Mouse (Mus musculus): ENCODE data around the gene Platr17. TPM values are rescaled to one million over a fixed set of nuclear protein-coding genes. Genes with fewer than 3 reads are reported as not detected.

Gene Platr17
- polyA plus RNA-seq, 1 experiment from 2014 or later = 0.20 TPM

GRCm38 (mm10) chr17:33917656-33918292 is 12.8 kb downstream of the Platr17 start:
- Histone ChIP-seq H3K4me1 (peaks cover 47% of the 10 kb centered on the region), H3K36me3 (peaks cover 44% of the 10 kb centered on the region), H3K9me3 (replicated peaks) (no peaks in the 10 kb centered on the region), H3K4me3 (peak overlapping the region; percentile 72), H3K27ac (no peak overlapping the region), H3K27me3 (ENCODE audit: low read depth, poor library complexity, severe bottlenecking) (peaks cover 7% of the 10 kb centered on the region; the same call in 1 of the 2 replicates)
- 82% methylated on average over 18 of the region's 18 CpGs for WGBS
- DNase-seq (ENCODE audit: low spot score) = no peak

- Histone ChIP-seq H3K9me3 (replicated peaks) (no peaks in the 10 kb centered on the region), H3K4me3 (peak overlapping the region; percentile 73), H3K27me3 (ENCODE audit: low read depth, poor library complexity, severe bottlenecking) (peaks cover 7% of the 10 kb centered on the region; the same call in 1 of the 2 replicates), H3K4me1 (peaks cover 47% of the 10 kb centered on the region), H3K27ac (no peak overlapping the region), H3K36me3 (peaks cover 36% of the 10 kb centered on the region)
- WGBS = 56% methylated on average over 37 of the region's 37 CpGs
- DNase-seq (ENCODE audit: low spot score) = no peak
These were observed 13.6 kb downstream of the Platr17 start for GRCm38 (mm10) chr17:33918293-33919203.

- peak overlapping the region; percentile 79 for H3K27ac ChIP-seq
- WGBS = under 1% methylated on average over 52 of the region's 52 CpGs
- peaks cover 46% of the 10 kb centered on the region for H3K4me1 ChIP-seq
These were observed 14.7 kb downstream of the Platr17 start for GRCm38 (mm10) chr17:33919351-33920281.

GRCm38 (mm10) chr17:33920282-33921097 is 15.6 kb downstream of the Platr17 start:
- Histone ChIP-seq H3K4me1 (peaks cover 39% of the 10 kb centered on the region), H3K27ac (peak overlapping the region; percentile 79)
- under 1% methylated on average over 36 of the region's 36 CpGs for WGBS

More at GRCm38 (mm10) chr17:33919351-33920281, 14.7 kb downstream of the Platr17 start:
- H3K27me3 ChIP-seq (ENCODE audit: low read depth, poor library complexity, severe bottlenecking) = peaks cover 7% of the 10 kb centered on the region; the same call in 1 of the 2 replicates
- no peaks in the 10 kb centered on the region for H3K9me3 ChIP-seq (replicated peaks)
- peak overlapping the region; percentile 73 for H3K4me3 ChIP-seq
- peak; percentile 62 for DNase-seq (ENCODE audit: low spot score)
- H3K36me3 ChIP-seq = peaks cover 26% of the 10 kb centered on the region

GRCm38 (mm10) chr17:33921361-33921760 is 16.4 kb downstream of the Platr17 start:
- H3K27me3 ChIP-seq (ENCODE audit: low read depth, poor library complexity, severe bottlenecking) = peaks cover 7% of the 10 kb centered on the region; the same call in 1 of the 2 replicates
- WGBS = 87% methylated on average over 7 of the region's 7 CpGs
- H3K9me3 ChIP-seq (replicated peaks) = no peaks in the 10 kb centered on the region
- DNase-seq (ENCODE audit: low spot score) = no peak
- H3K4me3 ChIP-seq = no peak overlapping the region
- no peak overlapping the region for H3K27ac ChIP-seq
- peaks cover 39% of the 10 kb centered on the region for H3K4me1 ChIP-seq
- H3K36me3 ChIP-seq = peaks cover 26% of the 10 kb centered on the region

More at GRCm38 (mm10) chr17:33920282-33921097, 15.6 kb downstream of the Platr17 start:
- DNase-seq (ENCODE audit: low spot score) = peak; percentile 88
- Histone ChIP-seq H3K27me3 (ENCODE audit: low read depth, poor library complexity, severe bottlenecking) (peaks cover 7% of the 10 kb centered on the region; the same call in 1 of the 2 replicates), H3K36me3 (peaks cover 19% of the 10 kb centered on the region), H3K4me3 (peak overlapping the region; percentile 73), H3K9me3 (replicated peaks) (no peaks in the 10 kb centered on the region)

GRCm38 (mm10) chr17:33924577-33925283 is 19.8 kb downstream of the Platr17 start:
- 83% methylated on average over 10 of the region's 10 CpGs for WGBS
- Histone ChIP-seq H3K4me1 (peaks cover 27% of the 10 kb centered on the region), H3K4me3 (no peak overlapping the region), H3K27me3 (ENCODE audit: low read depth, poor library complexity, severe bottlenecking) (no peaks in the 10 kb centered on the region), H3K36me3 (peaks cover 15% of the 10 kb centered on the region), H3K9me3 (replicated peaks) (no peaks in the 10 kb centered on the region), H3K27ac (no peak overlapping the region)
- DNase-seq (ENCODE audit: low spot score) = no peak

- H3K36me3 ChIP-seq = peaks cover 15% of the 10 kb centered on the region
- H3K9me3 ChIP-seq (replicated peaks) = no peaks in the 10 kb centered on the region
- H3K4me3 ChIP-seq = no peak overlapping the region
- H3K27ac ChIP-seq = no peak overlapping the region
- peaks cover 27% of the 10 kb centered on the region for H3K4me1 ChIP-seq
- no peak for DNase-seq (ENCODE audit: low spot score)
- WGBS = 81% methylated on average over 21 of the region's 21 CpGs
- H3K27me3 ChIP-seq (ENCODE audit: low read depth, poor library complexity, severe bottlenecking) = no peaks in the 10 kb centered on the region
These were observed 20.6 kb downstream of the Platr17 start for GRCm38 (mm10) chr17:33925406-33926116.

GRCm38 (mm10) chr17:33926207-33926932 is 21.4 kb downstream of the Platr17 start:
- Histone ChIP-seq H3K27me3 (ENCODE audit: low read depth, poor library complexity, severe bottlenecking) (peaks cover 3% of the 10 kb centered on the region; the same call in 1 of the 2 replicates), H3K4me3 (no peak overlapping the region), H3K27ac (no peak overlapping the region), H3K36me3 (peaks cover 15% of the 10 kb centered on the region), H3K9me3 (replicated peaks) (no peaks in the 10 kb centered on the region), H3K4me1 (peaks cover 31% of the 10 kb centered on the region)
- 76% methylated on average over 17 of the region's 17 CpGs for WGBS
- DNase-seq (ENCODE audit: low spot score) = no peak

GRCm38 (mm10) chr17:33928251-33928947 is 23.5 kb downstream of the Platr17 start:
- H3K27me3 ChIP-seq (ENCODE audit: low read depth, poor library complexity, severe bottlenecking) = peaks cover 5% of the 10 kb centered on the region; the same call in 1 of the 2 replicates
- peaks cover 31% of the 10 kb centered on the region for H3K36me3 ChIP-seq
- WGBS = 65% methylated on average over 21 of the region's 21 CpGs
- peak overlapping the region; percentile 77 for H3K4me3 ChIP-seq
- peaks cover 34% of the 10 kb centered on the region for H3K4me1 ChIP-seq
- H3K9me3 ChIP-seq (replicated peaks) = no peaks in the 10 kb centered on the region
- peak overlapping the region; percentile 91 for H3K27ac ChIP-seq
- no peak for DNase-seq (ENCODE audit: low spot score)
